Mouse (Mus musculus) lung, postnatal 14 days (tissue): Measurements from ENCODE around the gene Sept1.
"Not testable (repeated sequence)": the region's sequence is repeated elsewhere in the genome, so short reads cannot be mapped to it uniquely, and the experiment has no call there.

Experiments
- DNase-seq: peaks from one replicate; pipeline ENCODE4 v3.0.0; 2021

Gene Sept1

GRCm38 (mm10) chr7:127192989-127193388 lies 39.9 kb downstream of the Sept1 start:
- no peak for DNase-seq

- DNase-seq = no peak
These were observed 42.3 kb downstream of the Sept1 start for GRCm38 (mm10) chr7:127190672-127191071.

- DNase-seq = no peak
These were observed 44.3 kb downstream of the Sept1 start for GRCm38 (mm10) chr7:127188305-127189276.

GRCm38 (mm10) chr7:127187351-127187750 lies 45.6 kb downstream of the Sept1 start:
- no peak for DNase-seq

- DNase-seq = peak; percentile 8
These were observed 47.3 kb downstream of the Sept1 start for GRCm38 (mm10) chr7:127185601-127186000.

GRCm38 (mm10) chr7:127184720-127185119 lies 48.2 kb downstream of the Sept1 start:
- no peak for DNase-seq

GRCm38 (mm10) chr7:127183828-127184227 lies 49.1 kb downstream of the Sept1 start:
- DNase-seq = no peak

- no peak for DNase-seq
These were observed 49.6 kb downstream of the Sept1 start for GRCm38 (mm10) chr7:127183345-127183744.

GRCm38 (mm10) chr7:127181724-127182123 lies 51.2 kb downstream of the Sept1 start:
- not testable (repeated sequence) for DNase-seq

- no peak for DNase-seq
These were observed 52.1 kb downstream of the Sept1 start for GRCm38 (mm10) chr7:127180783-127181182.

GRCm38 (mm10) chr7:127176937-127177336 lies 56.0 kb downstream of the Sept1 start:
- DNase-seq = no peak

- no peak for DNase-seq
These were observed 66.4 kb downstream of the Sept1 start for GRCm38 (mm10) chr7:127166501-127166900.

GRCm38 (mm10) chr7:127165607-127166493 lies 67.1 kb downstream of the Sept1 start:
- DNase-seq = no peak
